Mouse (Mus musculus): Measurements from ENCODE around the gene Grm8. TPM values are rescaled to one million over a fixed set of nuclear protein-coding genes. Genes with fewer than 3 reads are reported as not detected.

Gene Grm8
- polyA plus RNA-seq, 1 experiment, result not detected

DNA sequence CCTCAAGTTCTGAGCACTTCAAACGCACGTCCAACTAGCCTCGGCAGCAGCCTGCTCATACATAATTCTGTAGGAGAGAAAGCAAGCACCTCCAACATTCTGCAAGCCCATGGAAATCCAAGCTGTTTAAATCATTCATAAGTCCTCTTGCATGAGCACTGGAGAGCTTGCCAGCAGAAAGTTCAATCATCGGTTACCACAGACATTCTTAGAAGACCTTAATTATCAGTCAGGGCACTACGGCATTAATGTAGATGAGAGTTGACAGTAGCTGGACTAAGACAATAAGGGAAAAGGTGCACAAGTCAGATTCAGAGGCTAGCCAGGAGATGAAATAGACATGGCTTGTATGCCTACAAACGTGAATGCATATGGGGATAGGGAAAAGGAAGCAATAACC is 42.5 kb downstream of the Grm8 start:
- TF ChIP-seq GATA1 (IDR thresholded peaks at IDR 0.05; ENCODE audit: low read length), result no peak

- no peak for TF ChIP-seq GATA1 (IDR thresholded peaks at IDR 0.05; ENCODE audit: low read length)
These were observed 43.1 kb downstream of the Grm8 start for GRCm38 (mm10) chr6:28091836-28092235.

- TF ChIP-seq GATA1 (IDR thresholded peaks at IDR 0.05; ENCODE audit: low read length), result no peak
These were observed 44.0 kb downstream of the Grm8 start for GRCm38 (mm10) chr6:28090981-28091380.

DNA sequence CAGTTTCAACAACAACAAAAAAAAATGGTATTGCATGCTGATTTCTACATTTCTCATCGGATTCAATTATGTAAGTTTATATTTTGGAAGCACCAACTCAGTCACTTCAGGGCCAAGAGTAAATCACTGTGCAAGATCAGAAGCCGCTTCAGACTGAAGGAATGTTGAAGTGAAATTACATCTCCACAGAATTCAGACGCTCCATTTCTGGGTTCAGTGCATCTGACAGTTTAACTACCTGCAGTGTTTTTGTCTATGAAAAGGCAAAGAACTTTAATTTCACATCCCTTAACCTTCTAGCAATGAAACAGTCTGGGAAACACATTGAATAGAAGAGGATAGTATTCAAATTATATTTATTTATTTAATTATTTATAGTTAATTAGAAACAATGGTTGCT is 59.4 kb downstream of the Grm8 start:
- TF ChIP-seq GATA1 (IDR thresholded peaks at IDR 0.05; ENCODE audit: low read length), result no peak

GRCm38 (mm10) chr6:28074470-28074869 is 60.5 kb downstream of the Grm8 start:
- TF ChIP-seq GATA1 (IDR thresholded peaks at IDR 0.05; ENCODE audit: low read length), result no peak

- no peak for TF ChIP-seq GATA1 (IDR thresholded peaks at IDR 0.05; ENCODE audit: low read length)
These were observed 83.0 kb downstream of the Grm8 start for GRCm38 (mm10) chr6:28051966-28052365.

DNA sequence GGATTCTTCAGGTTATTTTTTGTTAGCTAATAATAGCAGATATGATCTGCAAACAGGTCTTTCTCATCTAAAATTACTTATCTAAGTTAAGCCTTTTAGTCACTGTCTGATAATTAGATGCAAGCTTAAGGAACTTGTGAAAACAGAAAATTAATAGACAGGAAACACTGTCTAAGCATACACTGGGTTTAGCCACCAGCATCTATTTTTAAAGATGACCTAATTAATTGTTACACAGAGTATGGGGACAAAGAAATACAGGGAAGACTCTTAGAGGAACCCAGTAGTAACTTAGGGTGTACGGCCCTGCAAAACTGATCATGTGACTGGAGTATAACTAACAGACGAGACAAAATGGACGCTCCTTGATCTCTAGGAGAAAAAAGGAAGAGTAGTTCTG is 92.6 kb downstream of the Grm8 start:
- TF ChIP-seq GATA1 (IDR thresholded peaks at IDR 0.05; ENCODE audit: low read length), result no peak

DNA sequence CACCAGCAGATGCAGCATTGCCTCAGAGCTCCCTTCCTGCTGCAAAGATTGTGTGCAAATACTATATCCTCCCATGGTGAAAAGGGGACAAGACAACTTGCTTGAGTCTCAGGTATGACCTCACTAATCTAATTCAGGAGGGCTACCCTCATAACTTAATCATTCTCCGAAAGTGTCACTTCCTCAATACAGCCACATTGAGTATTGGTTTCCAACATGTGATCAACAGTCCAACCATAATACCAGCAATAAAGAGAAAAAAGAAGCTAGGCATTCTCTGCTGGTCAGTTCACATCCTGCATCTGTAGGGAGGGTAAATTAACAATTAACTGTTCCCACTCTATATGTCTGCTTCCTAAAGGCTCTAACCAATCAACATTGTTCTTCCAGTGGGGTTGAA is 94.2 kb downstream of the Grm8 start:
- no peak for TF ChIP-seq GATA1 (IDR thresholded peaks at IDR 0.05; ENCODE audit: low read length)

DNA sequence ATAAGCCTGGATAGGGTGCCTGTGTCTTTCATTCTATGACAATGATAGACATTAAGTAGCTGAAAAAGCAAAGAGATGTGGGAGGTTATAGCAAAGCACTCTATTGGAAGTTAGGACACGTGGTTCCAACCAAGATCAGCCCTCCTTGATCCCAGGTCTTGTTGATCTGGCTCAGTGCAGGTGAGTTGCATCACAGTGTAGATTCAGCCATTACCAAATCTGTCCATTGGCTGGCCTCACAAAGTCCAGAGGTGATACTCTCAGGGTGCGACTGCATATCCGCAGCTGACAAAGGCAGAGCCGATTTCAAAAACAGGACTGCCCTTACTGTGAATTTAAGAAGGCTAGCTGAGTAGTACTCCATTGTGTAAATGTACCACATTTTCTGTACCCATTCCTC is 103.0 kb downstream of the Grm8 start:
- no peak for TF ChIP-seq GATA1 (IDR thresholded peaks at IDR 0.05; ENCODE audit: low read length)

DNA sequence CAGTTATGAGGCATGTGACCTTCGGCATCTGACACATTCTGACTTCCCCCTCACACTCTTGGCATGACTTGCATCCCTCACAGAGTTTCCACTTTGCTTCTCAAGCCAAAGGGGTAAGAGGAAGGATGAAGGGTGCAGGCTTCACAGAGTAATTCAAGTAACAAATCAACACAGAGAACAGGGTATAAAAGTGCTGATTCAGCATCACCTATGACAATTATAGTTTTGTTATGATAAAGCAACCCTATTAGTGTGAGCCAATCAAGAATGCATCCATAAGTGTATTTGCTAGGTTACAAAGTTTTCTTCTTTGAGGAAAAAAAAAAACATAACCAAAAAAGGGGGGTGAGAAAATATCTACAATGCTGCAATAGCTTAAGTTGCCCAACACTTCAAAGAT is 117.3 kb downstream of the Grm8 start:
- no peak for TF ChIP-seq GATA1 (IDR thresholded peaks at IDR 0.05; ENCODE audit: low read length)

- TF ChIP-seq GATA1 (IDR thresholded peaks at IDR 0.05; ENCODE audit: low read length), result no peak
These were observed 128.0 kb downstream of the Grm8 start for GRCm38 (mm10) chr6:28007001-28007400.

- TF ChIP-seq GATA1 (IDR thresholded peaks at IDR 0.05; ENCODE audit: low read length), result no peak
These were observed 137.7 kb downstream of the Grm8 start for GRCm38 (mm10) chr6:27997250-27997649.

DNA sequence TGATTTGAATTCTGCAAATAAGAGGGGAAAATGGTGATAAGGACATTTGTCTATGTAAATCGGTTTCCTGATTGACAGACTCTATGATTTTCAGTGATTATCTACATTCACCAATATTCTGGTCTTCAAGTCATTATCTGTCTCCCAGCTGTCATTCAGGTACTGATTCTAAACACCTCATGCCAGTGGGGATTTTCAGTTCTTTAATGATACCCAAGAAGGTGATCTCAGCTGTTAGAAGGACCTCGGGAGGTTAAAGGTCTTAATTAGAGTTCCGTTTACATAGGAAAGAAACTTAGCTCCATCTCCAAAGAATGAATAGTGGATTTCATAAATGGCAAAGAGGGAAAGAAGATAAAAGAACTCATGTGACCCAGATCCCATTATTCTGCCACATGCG is 143.7 kb downstream of the Grm8 start:
- no peak for TF ChIP-seq GATA1 (IDR thresholded peaks at IDR 0.05; ENCODE audit: low read length)

- TF ChIP-seq GATA1 (IDR thresholded peaks at IDR 0.05; ENCODE audit: low read length), result no peak
These were observed 152.4 kb downstream of the Grm8 start for GRCm38 (mm10) chr6:27982598-27982997.

DNA sequence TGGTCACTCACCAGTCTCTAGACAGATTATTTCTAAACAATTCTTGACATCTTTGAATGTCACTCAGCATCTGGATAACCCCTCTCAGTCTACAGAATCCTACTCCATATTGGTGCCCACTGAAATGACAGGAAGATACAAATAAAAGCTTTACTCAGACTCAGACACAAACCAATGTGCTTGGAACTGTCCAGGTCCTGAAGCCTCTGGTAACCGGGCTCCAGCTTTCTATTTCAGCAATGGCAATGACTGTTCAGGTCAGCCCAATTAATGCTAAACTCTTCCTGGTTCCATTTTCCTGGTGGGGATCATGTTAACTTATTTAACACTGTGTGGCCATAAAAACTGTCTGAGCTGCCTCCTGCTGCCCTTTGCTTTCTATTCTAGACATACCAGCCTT is 153.0 kb downstream of the Grm8 start:
- TF ChIP-seq GATA1 (IDR thresholded peaks at IDR 0.05; ENCODE audit: low read length), result no peak

DNA sequence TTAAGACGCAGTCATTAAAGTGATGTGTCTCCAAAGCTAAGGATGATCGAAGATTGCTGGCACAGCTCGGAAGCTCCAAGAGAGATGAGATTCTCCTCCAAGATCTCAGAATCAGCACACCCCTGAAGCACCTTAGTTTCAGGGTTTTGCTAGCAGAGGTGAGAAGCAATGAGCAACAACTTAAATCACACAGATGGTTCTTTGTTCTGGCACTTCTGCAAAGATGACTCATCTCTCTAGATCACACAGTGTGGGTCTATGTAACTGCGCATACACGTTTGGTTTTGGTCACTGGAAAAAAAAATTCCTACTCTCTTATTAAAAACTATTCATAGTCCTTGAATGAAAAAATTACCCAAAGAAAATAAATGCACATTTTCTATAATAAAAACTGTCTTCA is 157.6 kb downstream of the Grm8 start:
- no peak for TF ChIP-seq GATA1 (IDR thresholded peaks at IDR 0.05; ENCODE audit: low read length)

- no peak for TF ChIP-seq GATA1 (IDR thresholded peaks at IDR 0.05; ENCODE audit: low read length)
These were observed 166.1 kb downstream of the Grm8 start for GRCm38 (mm10) chr6:27968859-27969258.

- no peak for TF ChIP-seq GATA1 (IDR thresholded peaks at IDR 0.05; ENCODE audit: low read length)
These were observed 167.9 kb downstream of the Grm8 start for GRCm38 (mm10) chr6:27967037-27967436.
